Mouse (Mus musculus): ENCODE measurements around the gene Ccdc190. TPM values are rescaled to one million over a fixed set of nuclear protein-coding genes. Genes with fewer than 3 reads are reported as not detected.

Ccdc190 gene
- total and polyA plus RNA-seq, 2 experiments from 2014 or later = 1.5 to 12.2 TPM

DNA sequence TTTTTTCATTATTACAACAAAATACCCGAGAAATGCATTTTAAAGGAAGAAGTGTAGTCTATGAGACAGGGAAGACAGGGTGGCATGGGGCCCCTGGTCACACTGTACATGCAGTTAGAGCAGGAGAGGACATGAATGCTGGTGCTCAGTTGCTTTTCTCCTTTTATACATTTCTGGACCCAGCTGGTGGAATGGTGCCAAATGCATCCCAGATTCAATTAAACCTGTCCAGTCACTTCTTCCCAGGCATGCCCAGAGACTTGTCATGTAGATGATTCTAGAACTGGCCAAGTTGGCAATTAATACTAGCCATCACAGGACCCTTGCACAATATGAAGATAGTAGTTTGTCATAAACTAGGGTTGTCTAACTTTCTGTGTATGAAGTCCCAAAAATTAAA lies 30.5 kb upstream of the Ccdc190 start:
- no peak for DNase-seq (ENCODE audit: low spot score)
- Histone ChIP-seq H3K27me3 (ENCODE audit: insufficient read depth, low read length) (no peaks in the 10 kb centered on the region), H3K9ac (replicated peaks; ENCODE audit: low read length) (no peak overlapping the region), H3K9me3 (ENCODE audit: low read length) (no peaks in the 10 kb centered on the region), H3K4me2 (ENCODE audit: low read depth, low read length) (no peak overlapping the region), H3K4me3 (ENCODE audit: low read length) (no peak overlapping the region), H3K36me3 (ENCODE audit: insufficient read depth, low read length) (no peaks in the 10 kb centered on the region), H3K27ac (no peak overlapping the region), H3K4me1 (ENCODE audit: insufficient read depth, low read length) (no peaks in the 10 kb centered on the region)
- no peak for TF ChIP-seq CTCF (IDR thresholded peaks at IDR 0.05; ENCODE audit: low read depth)
- WGBS = 59% methylated on average over 1 of the region's 1 CpGs
- ATAC-seq = no peak

DNA sequence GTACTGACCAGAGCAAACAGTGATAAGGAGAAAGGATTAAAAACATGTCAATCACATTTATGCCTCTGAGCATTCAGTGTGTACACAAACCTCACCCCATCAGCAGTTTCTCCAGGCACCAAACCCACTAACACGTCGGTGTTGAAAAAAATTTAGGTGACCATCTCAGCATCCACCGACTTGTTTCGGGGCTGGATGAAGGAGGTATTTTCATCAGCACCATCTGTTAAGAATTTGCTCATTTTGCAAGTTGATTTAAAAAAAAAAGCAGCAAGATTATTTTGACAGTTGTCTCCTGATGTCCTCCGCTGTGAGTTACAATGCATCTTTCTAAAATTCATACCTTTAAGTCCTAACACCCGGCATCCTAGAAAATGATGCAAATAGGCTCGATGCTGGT lies 29.8 kb upstream of the Ccdc190 start:
- H3K4me3 ChIP-seq (ENCODE audit: low read length) = no peak overlapping the region
- H3K27me3 ChIP-seq (ENCODE audit: insufficient read depth, low read length) = no peaks in the 10 kb centered on the region
- H3K9me3 ChIP-seq (ENCODE audit: low read length) = no peaks in the 10 kb centered on the region
- no peaks in the 10 kb centered on the region for H3K4me1 ChIP-seq (ENCODE audit: insufficient read depth, low read length)
- no peak for TF ChIP-seq CTCF (IDR thresholded peaks at IDR 0.05; ENCODE audit: low read depth)
- no peak overlapping the region for H3K4me2 ChIP-seq (ENCODE audit: low read depth, low read length)
- DNase-seq (ENCODE audit: low spot score) (no peak), ATAC-seq (no peak)
- no peaks in the 10 kb centered on the region for H3K36me3 ChIP-seq (ENCODE audit: insufficient read depth, low read length)
- 76% methylated on average over 7 of the region's 7 CpGs for WGBS
- H3K9ac ChIP-seq (replicated peaks; ENCODE audit: low read length) = no peak overlapping the region
- no peak overlapping the region for H3K27ac ChIP-seq

DNA sequence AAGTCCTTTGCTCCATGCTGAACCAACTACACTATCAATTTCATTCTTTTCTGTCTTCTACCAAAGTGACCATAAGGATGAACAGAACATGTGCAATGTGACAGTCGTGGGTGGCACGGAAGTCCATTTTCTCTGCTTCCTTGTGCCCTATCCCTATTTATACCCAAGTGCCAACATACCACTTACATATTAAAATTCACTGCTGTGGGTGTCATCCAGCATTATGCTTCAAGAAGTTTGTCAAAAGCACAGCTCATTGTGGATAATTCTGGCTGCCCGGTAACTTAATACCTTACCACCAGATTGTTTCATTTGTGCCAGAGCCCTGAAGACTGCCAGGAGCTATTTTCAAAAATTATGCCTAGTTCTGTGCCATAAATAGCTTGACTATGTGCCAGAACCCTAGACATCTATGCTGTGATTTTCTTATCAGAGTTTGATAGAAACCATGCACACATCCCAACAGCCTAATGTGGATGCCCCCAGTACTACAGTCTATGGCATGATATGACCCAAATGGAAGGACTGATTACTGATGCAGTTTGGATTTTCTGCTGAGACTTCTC lies 27.6 kb upstream of the Ccdc190 start:
- no peak for TF ChIP-seq CTCF (IDR thresholded peaks at IDR 0.05; ENCODE audit: low read depth)
- no peak overlapping the region for H3K4me3 ChIP-seq (ENCODE audit: low read length)
- no peaks in the 10 kb centered on the region for H3K27me3 ChIP-seq (ENCODE audit: insufficient read depth, low read length)
- H3K4me1 ChIP-seq (ENCODE audit: insufficient read depth, low read length) = no peaks in the 10 kb centered on the region
- no peaks in the 10 kb centered on the region for H3K36me3 ChIP-seq (ENCODE audit: insufficient read depth, low read length)
- H3K27ac ChIP-seq = no peak overlapping the region
- 84% methylated on average over 3 of the region's 3 CpGs for WGBS
- H3K9ac ChIP-seq (replicated peaks; ENCODE audit: low read length) = no peak overlapping the region
- no peak overlapping the region for H3K4me2 ChIP-seq (ENCODE audit: low read depth, low read length)
- H3K9me3 ChIP-seq (ENCODE audit: low read length) = no peaks in the 10 kb centered on the region
- DNase-seq (ENCODE audit: low spot score) (no peak), ATAC-seq (no peak)

DNA sequence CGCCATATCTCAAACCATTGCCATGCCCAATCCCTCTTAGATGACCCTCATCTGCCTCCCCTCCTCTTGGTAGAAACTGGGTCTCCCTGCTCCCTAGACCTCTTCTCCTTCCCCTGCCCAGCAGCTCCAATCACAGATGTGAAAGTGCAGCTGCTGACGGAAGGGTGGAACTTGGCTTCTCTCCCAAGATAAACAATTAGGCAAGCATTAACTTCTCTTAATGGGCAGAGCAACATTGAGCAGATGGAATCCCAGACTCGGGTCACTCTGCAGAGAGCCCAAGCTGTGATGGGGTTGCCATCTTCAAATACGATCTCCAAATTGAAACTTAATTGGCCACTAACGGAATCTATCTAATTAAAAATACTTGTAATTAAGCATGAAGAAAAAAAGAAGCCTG lies 19.3 kb upstream of the Ccdc190 start:
- no peaks in the 10 kb centered on the region for H3K4me1 ChIP-seq (ENCODE audit: insufficient read depth, low read length)
- WGBS = 67% methylated on average over 5 of the region's 5 CpGs
- DNase-seq (ENCODE audit: low spot score) (peak; percentile 42), ATAC-seq (no peak)
- H3K9me3 ChIP-seq (ENCODE audit: low read length) = no peaks in the 10 kb centered on the region
- no peak overlapping the region for H3K9ac ChIP-seq (replicated peaks; ENCODE audit: low read length)
- no peak overlapping the region for H3K4me3 ChIP-seq (ENCODE audit: low read length)
- no peak overlapping the region for H3K4me2 ChIP-seq (ENCODE audit: low read depth, low read length)
- no peaks in the 10 kb centered on the region for H3K36me3 ChIP-seq (ENCODE audit: insufficient read depth, low read length)
- TF ChIP-seq CTCF (IDR thresholded peaks at IDR 0.05; ENCODE audit: low read depth) = no peak
- H3K27me3 ChIP-seq (ENCODE audit: insufficient read depth, low read length) = no peaks in the 10 kb centered on the region
- no peak overlapping the region for H3K27ac ChIP-seq

DNA sequence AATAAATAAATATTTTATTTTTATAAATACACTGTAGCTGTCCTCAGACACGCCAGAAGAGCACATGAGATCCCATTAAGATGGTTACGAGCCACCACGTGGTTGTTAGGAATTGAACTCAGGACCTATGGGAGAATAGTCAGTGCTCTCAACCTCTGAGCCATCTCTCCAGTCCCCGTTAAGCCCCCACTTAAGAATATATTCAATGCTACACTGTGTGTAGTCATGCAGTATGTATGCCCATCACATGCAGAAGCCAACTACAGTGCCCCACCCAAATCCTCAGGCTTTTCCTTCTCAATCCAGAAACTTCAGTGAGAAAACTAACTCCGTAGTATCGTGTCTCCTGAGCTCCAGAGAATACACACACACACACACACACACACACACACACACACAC lies 18.8 kb upstream of the Ccdc190 start:
- H3K9me3 ChIP-seq (ENCODE audit: low read length) = no peaks in the 10 kb centered on the region
- WGBS = 88% methylated on average over 6 of the region's 6 CpGs
- DNase-seq (ENCODE audit: low spot score) (no peak), ATAC-seq (no peak)
- no peak overlapping the region for H3K27ac ChIP-seq
- no peaks in the 10 kb centered on the region for H3K4me1 ChIP-seq (ENCODE audit: insufficient read depth, low read length)
- no peaks in the 10 kb centered on the region for H3K36me3 ChIP-seq (ENCODE audit: insufficient read depth, low read length)
- no peaks in the 10 kb centered on the region for H3K27me3 ChIP-seq (ENCODE audit: insufficient read depth, low read length)
- no peak overlapping the region for H3K4me3 ChIP-seq (ENCODE audit: low read length)
- no peak overlapping the region for H3K4me2 ChIP-seq (ENCODE audit: low read depth, low read length)
- no peak overlapping the region for H3K9ac ChIP-seq (replicated peaks; ENCODE audit: low read length)
- TF ChIP-seq CTCF (IDR thresholded peaks at IDR 0.05; ENCODE audit: low read depth) = no peak

DNA sequence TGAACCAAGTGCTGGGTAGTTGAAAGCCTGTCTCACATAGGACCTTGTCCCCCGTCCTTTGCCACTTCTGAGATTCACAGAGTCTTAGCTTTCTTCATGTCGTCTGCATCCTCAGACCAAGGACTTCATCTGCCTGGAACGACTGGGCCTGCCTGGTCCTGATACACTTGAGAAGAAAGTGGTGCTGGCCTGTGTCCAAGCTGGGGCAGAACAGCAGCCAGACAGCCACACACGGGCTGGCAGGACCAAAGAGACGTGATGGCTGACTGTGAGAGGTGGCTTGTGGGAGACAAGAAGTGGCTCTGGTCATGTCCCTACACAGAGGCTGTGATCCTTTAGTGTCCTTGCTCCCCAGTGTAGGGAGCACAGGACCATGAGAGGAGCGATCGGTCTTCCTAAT lies 17.7 kb upstream of the Ccdc190 start:
- no peaks in the 10 kb centered on the region for H3K4me1 ChIP-seq (ENCODE audit: insufficient read depth, low read length)
- H3K27ac ChIP-seq = no peak overlapping the region
- H3K4me2 ChIP-seq (ENCODE audit: low read depth, low read length) = no peak overlapping the region
- DNase-seq (ENCODE audit: low spot score) (no peak), ATAC-seq (no peak)
- no peak overlapping the region for H3K4me3 ChIP-seq (ENCODE audit: low read length)
- no peaks in the 10 kb centered on the region for H3K36me3 ChIP-seq (ENCODE audit: insufficient read depth, low read length)
- H3K9ac ChIP-seq (replicated peaks; ENCODE audit: low read length) = no peak overlapping the region
- H3K9me3 ChIP-seq (ENCODE audit: low read length) = no peaks in the 10 kb centered on the region
- H3K27me3 ChIP-seq (ENCODE audit: insufficient read depth, low read length) = no peaks in the 10 kb centered on the region
- 76% methylated on average over 7 of the region's 7 CpGs for WGBS
- no peak for TF ChIP-seq CTCF (IDR thresholded peaks at IDR 0.05; ENCODE audit: low read depth)

DNA sequence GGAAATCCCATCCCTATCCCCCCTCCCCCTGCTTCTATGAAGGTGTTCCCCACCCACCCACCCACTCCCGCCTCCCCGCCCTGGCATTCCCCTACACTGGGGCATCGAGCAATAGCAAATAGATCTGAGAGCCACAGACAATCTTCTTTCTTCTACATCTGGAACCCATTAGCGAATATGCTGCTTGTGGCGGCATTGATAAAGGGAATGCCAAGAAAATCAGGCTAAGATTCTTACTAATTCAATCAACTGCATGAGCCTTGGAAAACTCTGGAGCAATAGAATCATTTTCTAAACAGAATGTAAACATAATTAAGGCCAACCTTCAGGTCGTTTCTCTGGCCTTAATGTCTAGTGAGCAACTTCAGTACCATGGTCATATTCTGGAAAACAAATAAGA lies 16.9 kb upstream of the Ccdc190 start:
- no peak overlapping the region for H3K27ac ChIP-seq
- 80% methylated on average over 6 of the region's 6 CpGs for WGBS
- no peaks in the 10 kb centered on the region for H3K36me3 ChIP-seq (ENCODE audit: insufficient read depth, low read length)
- no peak for TF ChIP-seq CTCF (IDR thresholded peaks at IDR 0.05; ENCODE audit: low read depth)
- no peak overlapping the region for H3K4me2 ChIP-seq (ENCODE audit: low read depth, low read length)
- no peaks in the 10 kb centered on the region for H3K9me3 ChIP-seq (ENCODE audit: low read length)
- no peaks in the 10 kb centered on the region for H3K27me3 ChIP-seq (ENCODE audit: insufficient read depth, low read length)
- no peak overlapping the region for H3K4me3 ChIP-seq (ENCODE audit: low read length)
- H3K4me1 ChIP-seq (ENCODE audit: insufficient read depth, low read length) = no peaks in the 10 kb centered on the region
- ATAC-seq (no peak), DNase-seq (ENCODE audit: low spot score) (no peak)
- no peak overlapping the region for H3K9ac ChIP-seq (replicated peaks; ENCODE audit: low read length)
